Mouse (Mus musculus) C3H10T1/2 (cell line): ENCODE data around the gene Ccdc30. TPM values are rescaled to one million over a fixed set of nuclear protein-coding genes. Genes with fewer than 3 reads are reported as not detected.

ENCODE experiments used
- polyA plus RNA-seq, 2 experiments: library from polyadenylated mRNA; unstranded; fragments of >200 nt; fragmentation: generic; extraction: Trizol; gene quantifications; one replicate each; pipeline ENCODE4 v1.2.1; 2012; ENCODE audit warnings: missing spikeins in 2 of 2

Gene Ccdc30
- polyA plus RNA-seq: under 1 TPM in 1 of 2 experiments, not detected in 1; 0.12 TPM

GRCm38 (mm10) chr4:119415072-119415753 is at the start of gene Ccdc30:
Gene Ccdc30, minus strand, starts transcription at chr4:119415521.

GRCm38 (mm10) chr4:119422294-119422964 is 7.1 kb upstream of the Ccdc30 start, which contains the start of the genes Ppcs and Zmynd12:
Gene Ppcs, minus strand, starts transcription at chr4:119422420.
Gene Zmynd12, plus strand, starts transcription at chr4:119422814.

GRCm38 (mm10) chr4:119320131-119320830 is 95.0 kb downstream of the Ccdc30 start, which contains the start of gene Ppih:
Gene Ppih, minus strand, starts transcription at chr4:119320546.

DNA sequence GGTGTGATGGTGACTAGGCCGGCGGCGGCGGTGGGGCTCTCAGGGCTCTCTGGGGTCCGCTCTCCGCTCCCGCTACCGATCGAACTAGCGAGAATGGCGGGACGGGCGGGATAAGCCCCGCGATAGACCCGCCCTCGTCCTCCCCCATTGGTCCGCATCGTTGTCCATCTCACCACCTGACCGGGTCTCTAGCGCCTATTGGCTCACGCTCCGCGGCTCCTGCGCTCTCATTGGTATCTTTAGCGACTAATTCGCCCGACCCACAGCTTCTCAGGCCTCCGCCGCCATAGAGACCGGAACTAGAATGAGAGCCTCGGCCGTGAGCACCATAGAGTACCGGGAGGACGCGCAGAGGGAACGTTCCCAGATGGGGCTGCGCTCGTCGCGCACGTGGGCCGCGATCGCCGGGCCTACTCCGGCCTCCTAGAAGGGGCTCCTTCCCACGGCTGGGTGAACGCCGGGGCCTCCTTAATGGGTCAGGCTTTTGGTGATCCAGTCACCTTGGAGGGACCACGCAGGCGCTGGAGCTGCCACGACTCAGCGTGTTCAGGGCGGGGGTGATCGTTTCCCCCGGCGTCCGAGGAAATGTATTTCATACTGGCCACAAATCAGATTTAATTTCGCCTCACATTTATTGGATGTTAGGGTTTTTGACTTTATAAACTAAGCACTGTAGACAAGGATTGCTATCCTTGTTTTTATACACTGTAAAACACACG is 120.7 kb downstream of the Ccdc30 start, which contains the start of gene Ybx1:
TSS of gene Ybx1 (minus strand) at position 190 of the 719 bp plus-strand sequence.

Other genes starting within 250 kb of the Ccdc30 start
- 1 to 10 TPM; 1.1 to 6.2 TPM for gene Zfp691, start 241.3 kb downstream of the Ccdc30 start, polyA plus RNA-seq
- gene Ermap, start 225.5 kb downstream of the Ccdc30 start, polyA plus RNA-seq: under 1 TPM in 1 of 2 experiments, not detected in 1; 0.01 TPM
- 100 to 1,000 TPM in 1 of 2 experiments, 10 to 100 TPM in 1; 49.4 to 100 TPM for gene Svbp, start 220.2 kb downstream of the Ccdc30 start, polyA plus RNA-seq
- not detected for gene Tmem269, start 197.3 kb downstream of the Ccdc30 start, polyA plus RNA-seq
- gene AU022252, start 182.8 kb downstream of the Ccdc30 start, polyA plus RNA-seq: 10 to 100 TPM in 1 of 2 experiments, 1 to 10 TPM in 1; 7.5 to 13.2 TPM
- gene P3h1, start 182.6 kb downstream of the Ccdc30 start, polyA plus RNA-seq: 10 to 100 TPM in 1 of 2 experiments, 1 to 10 TPM in 1; 9.0 to 47.6 TPM
- 10 to 100 TPM in 1 of 2 experiments, under 1 TPM in 1; 0.04 to 18.1 TPM for gene Cldn19, start 160.1 kb downstream of the Ccdc30 start, polyA plus RNA-seq
- gene Ybx1, start 120.9 kb downstream of the Ccdc30 start, polyA plus RNA-seq: 100 to 1,000 TPM; 229 to 540 TPM
- gene Ppih, start 95.0 kb downstream of the Ccdc30 start, polyA plus RNA-seq: 10 to 100 TPM; 47.7 to 59.2 TPM
- gene Ppcs, start 6.9 kb upstream of the Ccdc30 start, polyA plus RNA-seq: 10 to 100 TPM in 1 of 2 experiments, 1 to 10 TPM in 1; 7.8 to 15.0 TPM
- under 1 TPM in 1 of 2 experiments, not detected in 1; 0.06 TPM for gene Zmynd12, start 7.3 kb upstream of the Ccdc30 start, polyA plus RNA-seq
- gene Rimkla, start 77.1 kb upstream of the Ccdc30 start, polyA plus RNA-seq: not detected
- 1 to 10 TPM in 1 of 2 experiments, under 1 TPM in 1; 0.60 to 7.4 TPM for gene Foxj3, start 121.5 kb upstream of the Ccdc30 start, polyA plus RNA-seq
- 1 to 10 TPM in 1 of 2 experiments, under 1 TPM in 1; 0.57 to 4.1 TPM for gene Frg2f1, start 124.0 kb upstream of the Ccdc30 start, polyA plus RNA-seq
- gene Guca2a, start 222.2 kb upstream of the Ccdc30 start, polyA plus RNA-seq: under 1 TPM in 1 of 2 experiments, not detected in 1; 0.23 TPM
- under 1 TPM in 1 of 2 experiments, not detected in 1; 0.09 TPM for gene Guca2b, start 243.4 kb upstream of the Ccdc30 start, polyA plus RNA-seq